Mouse (Mus musculus): ENCODE data around the gene Sept14. TPM values are rescaled to one million over a fixed set of nuclear protein-coding genes. Genes with fewer than 3 reads are reported as not detected.

Gene Sept14
- 0.17 TPM for polyA plus RNA-seq (2017; shearing (Covaris generic))

DNA sequence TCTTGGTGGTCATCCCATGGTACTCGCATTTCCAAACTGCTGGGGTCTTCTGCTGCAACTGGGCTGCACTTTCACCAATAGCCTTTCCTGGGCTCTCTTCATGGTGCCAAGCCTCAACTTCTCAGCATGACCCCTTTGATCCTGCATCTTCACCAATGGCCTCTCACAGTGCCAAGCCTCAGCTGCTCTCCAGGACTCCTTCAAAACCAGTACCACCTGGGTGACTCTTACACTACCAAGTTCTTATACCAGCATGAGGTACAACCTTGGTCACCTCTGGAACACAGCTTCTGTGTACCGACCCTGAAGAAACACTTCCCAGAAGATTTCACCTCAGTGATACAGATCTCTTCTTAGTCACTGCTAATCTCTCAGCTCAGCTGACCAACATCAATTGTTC is at the start of gene Sept14:
Sept14 (minus strand) TSS at position 101 of the 400 bp plus-strand sequence.

DNA sequence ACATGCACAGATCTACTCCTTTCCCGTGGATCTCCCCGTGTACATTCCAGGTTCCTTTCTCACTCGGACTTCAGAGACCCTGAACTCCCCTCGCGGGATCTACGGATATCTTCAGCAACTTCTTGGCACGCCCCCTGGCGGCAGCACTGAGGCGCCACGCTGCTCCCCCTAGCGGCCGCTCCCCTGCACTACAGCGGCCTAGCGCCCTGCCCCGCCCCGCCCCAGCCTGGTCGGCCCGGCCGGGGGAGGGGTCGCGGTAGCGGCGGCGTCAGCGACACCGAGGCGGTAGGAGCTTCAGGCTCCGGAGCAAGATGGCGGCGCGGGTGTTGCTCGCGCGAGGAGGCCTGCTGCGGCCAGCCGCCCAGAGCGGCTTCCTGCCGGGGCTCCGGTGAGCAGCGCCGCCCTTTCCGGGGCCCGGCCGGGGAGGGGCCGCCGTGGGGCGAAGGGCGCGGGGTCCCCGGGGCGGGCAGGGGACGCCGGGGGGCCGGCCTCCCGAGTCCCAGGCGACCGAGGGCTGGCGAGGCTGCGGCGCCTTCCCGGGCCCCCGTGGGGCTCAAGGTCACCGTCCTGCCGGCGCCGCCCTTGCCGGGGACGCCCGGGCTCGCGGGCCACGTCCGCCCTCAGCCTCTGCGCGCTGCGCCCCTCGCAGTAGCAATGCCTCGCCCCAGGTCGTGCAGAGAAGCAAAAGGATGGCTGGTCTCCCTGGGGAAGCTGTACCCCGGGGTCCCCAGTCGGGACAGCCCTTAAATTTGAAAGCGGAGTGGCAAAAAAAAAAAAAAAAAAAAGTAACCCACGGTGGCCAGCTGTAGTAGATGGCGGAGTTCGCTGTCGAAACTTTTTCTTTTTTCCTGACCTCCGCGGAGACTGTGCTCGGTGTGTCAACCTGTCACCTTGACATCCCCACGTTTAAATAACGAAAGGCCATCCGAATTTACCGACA is 16.8 kb upstream of the Sept14 start, which contains the start of gene Nipsnap2:
Nipsnap2 (plus strand) TSS at position 230 of the 940 bp plus-strand sequence.

DNA sequence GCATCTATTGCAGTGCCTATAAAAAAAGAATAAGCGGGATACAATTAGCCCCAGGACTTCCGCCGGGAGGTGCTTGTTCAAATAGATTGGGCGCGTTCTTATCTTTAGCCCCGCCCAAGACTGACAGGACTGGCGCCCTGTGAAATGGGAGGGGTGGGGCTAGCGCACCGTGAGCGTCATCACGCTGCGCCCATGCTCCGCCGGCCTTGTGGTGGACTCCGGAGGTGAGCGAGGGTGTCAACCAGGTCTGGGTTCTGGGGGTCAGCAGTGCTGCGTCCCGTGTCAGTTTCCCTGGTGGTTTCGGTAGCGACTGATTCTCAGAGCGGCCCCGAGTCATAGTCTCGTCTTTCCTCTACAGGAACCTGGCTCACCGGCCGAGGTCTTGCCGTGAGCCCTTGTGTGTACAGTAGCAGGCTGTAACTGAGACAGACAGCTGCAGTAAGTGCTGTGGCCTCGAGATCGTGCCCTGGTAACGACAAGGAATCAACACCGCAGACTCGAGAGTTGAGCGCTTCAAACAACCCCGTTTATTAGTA is 7.1 kb upstream of the Sept14 start, which contains the start of gene Mrps17:
Mrps17 (plus strand) TSS at position 172 of the 536 bp plus-strand sequence.

DNA sequence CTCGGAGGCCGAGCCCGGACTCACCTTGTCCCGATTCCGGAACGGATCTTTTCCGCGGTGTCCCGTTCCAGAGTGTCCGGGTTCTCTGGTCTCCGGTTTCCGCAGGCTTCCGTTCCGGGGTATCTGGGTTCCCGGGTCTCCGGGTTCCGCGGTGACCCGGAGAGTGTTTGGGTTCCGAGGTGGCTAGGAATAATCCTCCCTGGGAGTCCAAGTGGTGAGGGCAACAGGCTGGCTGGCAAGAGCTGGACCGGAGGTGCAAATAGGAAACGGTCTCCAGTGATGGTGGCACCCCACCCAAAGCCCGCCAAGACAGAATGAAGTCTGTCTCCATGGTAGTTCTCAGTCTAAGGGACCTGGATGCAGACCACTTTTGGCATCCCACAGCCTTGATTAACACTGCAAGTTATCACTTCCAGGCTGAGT is 38.3 kb downstream of the Sept14 start, which contains the start of gene Zfp11:
Zfp11 (minus strand) TSS at position 64 of the 423 bp plus-strand sequence.

Other genes with a start within 250 kb of the Sept14 start
- gene Sfswap, start 207.3 kb downstream of the Sept14 start, polyA plus RNA-seq (2017; shearing (Covaris generic)) = 52.7 TPM
- gene Mmp17, start 124.3 kb downstream of the Sept14 start, polyA plus RNA-seq (2017; shearing (Covaris generic)) = 0.69 TPM
- gene Zfp11, start 38.4 kb downstream of the Sept14 start, polyA plus RNA-seq (2017; shearing (Covaris generic)) = 3.6 TPM
- gene Mrps17, start 7.0 kb upstream of the Sept14 start, polyA plus RNA-seq (2017; shearing (Covaris generic)) = 114 TPM
- gene Nipsnap2, start 16.6 kb upstream of the Sept14 start, polyA plus RNA-seq (2017; shearing (Covaris generic)) = 31.3 TPM
- gene Psph, start 78.9 kb upstream of the Sept14 start, polyA plus RNA-seq (2017; shearing (Covaris generic)) = 60.2 TPM
- gene Sumf2, start 138.5 kb upstream of the Sept14 start, polyA plus RNA-seq (2017; shearing (Covaris generic)) = 25.1 TPM
- gene Chchd2, start 179.0 kb upstream of the Sept14 start, polyA plus RNA-seq (2017; shearing (Covaris generic)) = 464 TPM
- 3.1 TPM for gene Zbed5, start 187.2 kb upstream of the Sept14 start, polyA plus RNA-seq (2017; shearing (Covaris generic))
- gene Phkg1, start 190.0 kb upstream of the Sept14 start, polyA plus RNA-seq (2017; shearing (Covaris generic)) = 0.28 TPM
- gene Nupr1l, start 200.0 kb upstream of the Sept14 start, polyA plus RNA-seq (2017; shearing (Covaris generic)) = 0.75 TPM
- gene Vkorc1l1, start 233.5 kb upstream of the Sept14 start, polyA plus RNA-seq (2017; shearing (Covaris generic)) = 15.9 TPM